Mouse (Mus musculus) kidney, adult 11 months (tissue): ENCODE results near the gene Cfap43.

Source experiments
- DNase-seq: peaks from one replicate; pipeline ENCODE4 v3.0.0; 2022

The Cfap43 gene

DNA sequence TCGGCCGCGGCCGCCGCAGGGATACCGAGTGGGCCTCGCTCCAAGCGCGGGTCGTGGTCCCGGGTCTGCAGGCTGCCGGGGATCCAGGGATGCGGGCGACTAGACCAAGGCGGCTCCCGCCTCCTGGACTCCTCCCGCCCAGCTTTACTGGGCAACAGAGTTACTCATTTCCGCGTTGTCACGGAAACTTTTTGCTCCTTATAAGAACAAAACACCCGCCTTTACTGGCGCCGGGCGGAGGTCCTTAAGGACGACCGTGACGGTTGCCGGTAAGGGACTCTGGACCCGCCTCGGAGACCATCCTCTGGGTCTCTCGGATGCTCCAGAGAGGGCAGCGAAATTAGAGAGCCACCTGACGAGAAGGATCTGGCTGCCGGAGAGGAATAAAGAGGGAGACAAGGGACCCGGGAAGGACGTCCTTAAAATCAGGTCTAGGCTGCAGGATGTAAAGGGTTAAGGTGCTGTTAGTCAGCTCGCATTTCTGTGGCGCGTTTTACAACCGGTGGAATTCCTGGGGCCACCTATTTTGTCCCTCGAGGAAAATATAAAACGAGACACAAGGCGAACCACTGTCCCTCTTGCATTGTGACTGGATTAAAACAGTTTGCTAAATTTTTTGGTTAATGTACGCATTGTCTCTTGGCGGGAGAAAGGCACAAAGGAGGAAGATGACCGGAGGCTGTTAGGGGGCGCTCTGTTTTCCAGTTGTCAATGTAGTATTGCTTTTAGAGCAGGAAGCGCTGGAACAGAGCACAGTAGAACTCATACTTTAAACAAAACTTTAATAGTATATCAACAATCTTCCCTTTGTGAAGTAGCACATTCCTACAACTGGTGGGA, at the start of gene Cfap43, which contains the start of gene Itprip:
TSS of gene Cfap43 (minus strand) at position 162 of the 840 bp plus-strand sequence.
TSS of gene Itprip (minus strand) at position 174 of the 840 bp plus-strand sequence.
- DNase-seq: peak; percentile 81

DNA sequence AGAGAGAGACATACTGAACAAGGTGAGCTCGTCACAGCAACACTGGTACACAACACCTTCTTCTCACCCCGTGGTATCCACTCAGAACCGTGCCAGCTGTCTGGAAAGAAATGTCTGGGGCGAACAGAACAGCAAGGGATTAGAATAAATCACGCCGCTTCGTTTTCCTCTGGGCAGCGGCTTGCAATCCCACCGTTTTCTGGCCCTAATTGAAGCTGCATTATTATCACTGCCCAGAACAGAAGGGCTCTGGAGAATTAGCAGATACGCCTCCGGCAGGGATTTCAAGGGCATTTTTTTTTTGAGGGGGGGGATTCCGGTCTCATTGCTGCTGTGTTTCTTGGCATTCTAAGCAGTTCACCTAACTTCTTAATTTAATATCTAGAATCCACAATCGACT, 39.1 kb upstream of the Cfap43 start:
- no peak for DNase-seq

DNA sequence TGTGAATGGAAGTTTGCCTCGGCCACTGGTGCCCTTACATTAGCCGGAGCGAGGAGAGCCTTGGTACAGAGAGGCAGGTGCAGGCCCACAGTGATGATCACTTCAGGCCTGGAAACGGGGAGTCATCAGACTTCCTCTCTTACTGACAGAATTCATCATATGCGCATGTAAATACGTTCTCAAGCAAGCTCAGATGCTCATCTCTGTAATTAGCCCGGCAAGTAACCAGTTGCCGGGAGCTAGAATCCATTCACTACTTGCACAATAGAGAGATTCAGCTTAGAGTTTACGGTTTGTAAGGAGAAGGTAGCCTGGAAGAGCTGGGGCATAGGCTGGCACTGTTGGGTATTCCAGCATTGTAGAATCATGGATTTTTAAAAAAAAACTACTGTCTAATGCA, 34.1 kb upstream of the Cfap43 start:
- DNase-seq: no peak

DNA sequence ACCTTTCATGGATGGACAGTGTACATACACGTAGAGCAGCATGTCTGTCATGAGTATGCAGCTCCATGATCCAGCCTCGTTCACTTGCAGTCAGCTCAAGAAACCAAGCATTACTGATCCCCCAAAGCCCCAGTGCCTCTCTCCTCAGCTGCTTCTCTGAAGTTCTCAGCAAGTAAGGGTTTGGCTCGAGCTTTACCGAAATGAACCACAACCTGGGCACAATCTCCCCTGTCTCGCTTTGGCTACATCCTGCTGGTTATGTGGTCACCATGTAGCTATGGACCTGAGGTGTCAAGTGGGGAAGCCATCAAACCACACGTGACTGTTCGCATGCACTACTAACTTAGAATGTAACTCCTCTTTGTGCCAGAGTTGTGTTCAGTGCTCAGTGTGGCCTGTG, 31.9 kb upstream of the Cfap43 start:
- no peak for DNase-seq

DNA sequence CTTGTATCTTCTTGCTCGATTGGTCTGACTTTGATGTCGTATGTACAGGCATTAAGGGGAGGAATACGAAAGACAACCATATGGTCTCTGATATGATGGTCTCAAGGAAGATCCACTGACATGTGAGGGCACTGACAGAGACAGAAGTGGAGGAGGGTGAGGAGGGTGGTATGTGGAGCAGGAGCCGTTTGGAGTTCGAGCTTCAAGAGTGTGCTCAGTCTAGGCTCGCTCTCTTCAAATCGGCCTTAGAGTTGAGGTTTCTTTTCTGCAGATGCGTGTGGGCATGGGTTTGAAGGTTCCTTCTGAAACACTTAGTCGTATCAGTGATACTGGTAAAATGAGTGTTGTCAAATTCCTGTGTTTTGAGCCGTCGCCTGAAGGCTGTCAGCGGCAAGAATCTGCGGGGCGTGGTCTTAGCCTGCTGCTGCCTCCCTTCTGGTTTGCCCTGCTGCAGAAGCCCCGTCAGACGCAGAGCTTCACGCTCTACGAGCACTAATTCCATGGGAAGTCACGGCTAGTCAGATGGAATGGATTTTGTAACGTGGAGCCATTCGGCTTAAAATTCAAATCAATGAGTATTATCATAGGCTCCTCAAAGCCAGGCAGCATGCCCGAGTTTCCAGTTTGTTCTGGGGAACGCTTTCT, 27.9 kb upstream of the Cfap43 start:
- DNase-seq: no peak

DNA sequence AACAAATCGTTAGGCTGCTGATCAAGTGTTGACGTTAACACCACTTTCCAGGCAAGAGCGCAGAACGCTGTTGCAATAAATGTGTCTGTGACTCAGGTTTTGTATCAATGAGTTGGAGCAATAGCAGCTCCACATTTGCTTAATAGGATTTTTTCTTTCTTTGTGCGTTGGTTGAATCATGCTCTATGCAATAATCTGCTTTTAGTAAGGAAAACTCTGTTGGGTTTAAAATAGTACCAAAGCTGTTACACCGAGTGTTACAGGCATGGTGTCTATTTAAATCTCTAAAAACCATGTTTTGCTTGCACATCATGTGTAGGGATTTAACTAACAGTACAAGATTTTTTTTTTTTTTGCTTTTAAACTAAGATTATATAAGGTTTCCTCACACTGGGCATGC, 20.3 kb upstream of the Cfap43 start:
- DNase-seq: no peak

DNA sequence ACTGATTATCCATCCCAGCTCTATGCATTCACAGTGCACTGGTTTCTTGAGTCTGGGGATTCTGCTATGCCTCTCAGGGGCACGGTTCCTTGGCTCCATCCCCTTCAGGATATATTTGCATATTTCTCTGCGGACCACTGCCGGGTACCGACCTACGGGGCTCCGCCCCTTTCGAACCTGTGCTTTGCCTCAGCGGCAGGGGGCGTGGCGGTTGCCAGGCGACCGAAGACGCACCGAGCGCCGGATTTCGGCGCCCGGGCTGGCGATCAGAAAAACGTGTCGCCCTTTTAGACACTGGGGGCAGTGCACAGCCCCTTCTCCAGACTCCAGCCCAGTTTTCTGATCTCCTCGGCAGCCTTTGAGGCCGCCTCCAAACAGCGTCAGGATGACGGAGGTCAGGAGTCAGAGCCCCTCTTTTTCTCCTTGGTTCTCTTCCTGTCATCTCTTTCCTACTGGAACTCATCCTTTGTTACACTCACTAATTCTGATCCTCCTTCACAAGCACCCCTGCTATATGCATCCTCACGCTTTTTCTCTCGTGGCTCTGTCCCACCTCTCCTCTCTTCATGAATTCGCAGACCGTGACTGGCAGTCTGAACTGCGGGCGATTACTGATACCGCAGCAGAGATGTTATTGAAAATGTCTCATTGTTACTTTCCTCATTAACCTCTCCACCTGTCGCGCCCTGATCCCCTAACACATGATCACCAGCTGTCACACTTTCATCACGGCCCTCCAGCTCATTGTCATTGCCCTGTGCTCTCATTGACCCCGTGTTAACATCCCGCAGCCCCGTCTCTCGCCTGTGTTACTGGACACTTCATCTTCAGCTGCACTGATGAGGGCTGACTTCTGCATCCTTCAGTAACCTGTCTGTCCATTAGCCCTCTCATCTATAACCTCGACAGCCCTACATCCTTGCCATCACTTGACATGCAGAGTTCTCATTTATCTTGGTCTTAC, 18.6 kb upstream of the Cfap43 start, which contains the start of gene Cfap58:
TSS of gene Cfap58 (plus strand) at position 233 of the 964 bp plus-strand sequence.
- peak; percentile 42 for DNase-seq

DNA sequence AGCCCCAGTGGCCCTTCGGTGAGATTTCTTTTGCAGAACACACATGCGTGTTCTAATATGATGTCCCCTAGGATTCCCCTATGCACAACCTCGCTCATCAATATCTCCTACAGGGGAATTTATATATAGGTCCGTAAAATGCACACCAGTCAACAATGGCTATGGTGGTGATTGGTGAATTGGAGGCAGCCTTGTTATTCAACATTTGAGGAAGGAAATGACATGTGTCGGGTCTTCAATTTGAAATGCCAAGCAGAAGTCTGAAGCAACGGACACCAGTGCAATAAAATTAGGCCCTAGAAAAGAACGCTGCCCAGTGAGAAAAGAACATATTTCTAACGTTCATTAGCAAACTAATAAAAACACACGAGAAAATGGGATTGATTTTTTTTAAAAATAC, 17.9 kb upstream of the Cfap43 start:
- DNase-seq: no peak

DNA sequence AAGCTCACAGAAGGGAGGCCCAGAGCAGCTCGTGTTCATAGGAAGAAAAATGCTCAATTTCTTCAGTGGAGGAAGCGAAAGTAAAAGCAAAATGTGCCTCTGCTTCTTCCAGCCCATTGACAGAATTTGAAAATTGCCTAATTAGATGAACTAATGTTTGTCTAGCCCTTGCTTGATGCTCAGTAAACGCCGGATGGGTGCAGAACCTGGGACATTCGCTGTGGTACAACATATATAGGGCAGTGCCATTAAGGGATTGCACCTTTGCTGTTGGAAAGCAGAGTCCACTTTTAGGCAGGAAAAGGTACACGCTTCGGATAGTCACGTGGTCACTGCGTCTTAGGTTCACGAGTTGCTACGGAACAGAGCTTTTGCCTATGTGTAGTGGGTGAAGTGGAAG, 17.4 kb upstream of the Cfap43 start:
- no peak for DNase-seq

DNA sequence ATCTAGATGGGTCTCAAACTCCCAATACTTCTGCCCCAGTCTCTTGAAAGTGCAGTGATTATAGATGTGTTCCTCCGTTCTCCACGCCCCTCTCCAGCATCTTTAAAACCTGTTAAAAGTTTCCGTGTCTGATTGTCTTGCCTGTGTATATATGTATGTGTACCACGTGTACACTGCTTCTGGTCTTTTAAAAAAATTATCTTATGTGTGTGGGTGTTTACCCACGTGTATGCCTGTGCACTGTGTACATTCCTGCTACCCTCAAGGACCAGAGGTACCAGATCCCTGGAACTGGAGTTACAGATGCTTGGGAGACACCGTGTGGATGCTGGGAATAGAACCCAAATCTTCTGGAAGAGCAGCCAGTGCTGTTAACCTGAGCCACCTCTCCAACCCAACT, 16.4 kb upstream of the Cfap43 start:
- DNase-seq: no peak

DNA sequence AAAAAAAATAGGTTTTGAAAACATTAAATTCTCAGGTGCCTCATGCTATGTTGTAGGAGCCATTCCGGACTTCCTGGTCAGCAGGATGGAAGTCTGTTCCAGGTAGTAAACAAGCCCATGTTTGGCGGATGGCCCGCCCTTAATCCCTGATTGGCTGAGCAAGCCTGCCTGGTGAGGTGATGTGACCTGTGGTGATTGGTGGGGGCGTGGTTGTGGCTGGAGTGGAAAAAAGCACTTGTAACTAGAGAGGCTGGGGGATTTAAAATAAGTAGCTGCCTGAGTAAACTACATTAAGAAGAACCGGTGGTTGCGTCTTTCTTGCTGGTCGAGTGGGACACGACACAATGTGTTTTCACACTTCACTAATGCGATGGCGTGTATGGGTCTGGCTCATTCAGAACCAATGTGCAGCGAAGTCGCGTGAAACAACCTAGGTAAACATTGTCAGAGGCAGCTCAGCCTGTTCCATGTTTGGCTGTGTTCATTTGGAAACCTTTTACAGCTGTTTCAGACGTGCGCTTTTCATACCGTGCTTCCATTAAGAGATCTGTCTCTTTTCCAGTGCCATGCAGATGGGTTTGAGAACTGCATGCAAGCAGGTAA, 15.7 kb upstream of the Cfap43 start:
- DNase-seq: peak; percentile 62

DNA sequence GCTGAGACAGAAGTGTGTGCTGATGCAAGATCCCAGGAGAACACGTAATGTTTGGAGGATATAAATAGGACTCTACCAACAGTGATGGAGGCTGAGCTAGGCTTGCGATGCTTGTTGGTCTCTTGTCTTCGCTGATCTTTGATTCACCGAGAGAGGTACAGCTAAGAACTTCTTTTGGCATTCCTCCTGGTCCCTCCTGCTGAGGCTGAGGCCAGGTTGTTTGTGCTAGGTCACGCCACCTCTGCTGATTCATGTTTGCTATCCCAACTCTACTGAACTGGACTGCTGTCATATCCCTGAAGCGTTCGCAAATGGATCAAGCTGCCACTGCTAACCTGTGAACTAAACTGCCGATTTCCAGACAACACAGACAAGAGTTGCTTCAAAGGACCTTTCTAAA, 15.1 kb upstream of the Cfap43 start:
- no peak for DNase-seq

DNA sequence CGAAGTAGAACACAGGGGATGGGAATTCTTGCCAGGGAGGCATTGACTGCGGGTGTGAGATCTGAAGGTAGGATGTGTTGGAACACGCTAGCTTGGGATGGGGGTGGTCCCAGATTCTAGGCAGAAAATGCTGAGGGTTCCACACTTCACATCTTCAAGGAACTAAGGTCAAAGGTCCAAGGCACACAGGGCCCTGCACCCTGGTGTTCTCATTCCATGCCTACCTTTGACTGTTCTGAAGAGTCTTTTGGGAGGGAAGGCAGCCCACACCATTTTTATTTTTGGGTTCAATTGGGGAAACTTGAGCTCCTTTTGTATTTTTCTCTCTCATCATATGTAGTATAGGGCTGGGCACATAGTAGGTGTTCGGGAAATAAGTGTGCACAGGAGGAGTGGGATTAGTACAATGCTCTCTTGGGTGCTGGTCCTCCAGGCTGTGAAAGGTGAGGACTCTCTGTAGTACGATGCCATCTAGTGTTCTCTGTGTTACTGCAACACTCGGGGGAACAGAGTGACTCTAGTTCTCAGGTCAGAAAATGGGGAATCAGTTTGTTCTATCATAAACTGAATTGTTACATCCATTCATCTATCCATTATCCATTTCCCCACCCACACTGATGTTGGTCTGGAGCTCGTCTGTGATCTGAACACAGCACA, 13.0 kb upstream of the Cfap43 start:
- no peak for DNase-seq

DNA sequence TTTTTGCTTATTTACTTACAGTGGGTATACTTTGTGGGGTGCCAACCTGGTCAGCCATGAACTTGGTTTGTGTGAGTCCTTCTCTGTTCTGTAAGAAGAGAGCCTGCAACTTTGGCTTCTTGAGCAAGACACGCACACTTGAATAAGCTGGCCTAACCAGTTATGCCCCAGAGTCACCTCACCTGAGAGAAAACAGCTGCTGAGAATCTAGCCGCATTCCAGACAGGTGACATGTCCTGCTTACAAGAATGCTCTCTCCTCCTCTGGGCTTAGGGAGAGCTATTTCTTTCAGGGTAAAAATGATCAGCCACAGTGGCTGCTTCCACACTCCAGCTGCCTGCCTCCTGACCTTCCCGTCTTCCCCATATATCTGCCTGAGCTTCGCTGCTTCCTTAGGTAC, 10.0 kb upstream of the Cfap43 start:
- DNase-seq: no peak

DNA sequence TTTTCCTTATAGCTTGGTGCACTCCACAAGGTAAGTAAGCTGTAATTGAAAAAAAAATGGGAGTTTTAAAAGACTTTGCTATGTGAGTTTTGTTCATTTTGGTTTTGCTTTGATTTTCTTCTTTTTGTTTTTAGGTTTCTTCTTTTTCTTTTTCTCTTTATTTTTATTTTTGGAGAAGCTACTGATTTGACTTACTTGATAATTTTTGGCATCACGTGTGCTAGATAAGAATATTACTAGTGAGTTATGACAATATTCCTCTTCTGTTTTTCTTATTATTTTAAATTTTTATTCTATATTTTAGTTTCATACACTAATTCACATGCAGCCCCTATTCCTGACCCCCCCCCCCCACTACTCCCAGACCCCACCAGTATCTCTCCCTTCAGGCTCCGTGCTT, 7.9 kb upstream of the Cfap43 start:
- DNase-seq: no peak

DNA sequence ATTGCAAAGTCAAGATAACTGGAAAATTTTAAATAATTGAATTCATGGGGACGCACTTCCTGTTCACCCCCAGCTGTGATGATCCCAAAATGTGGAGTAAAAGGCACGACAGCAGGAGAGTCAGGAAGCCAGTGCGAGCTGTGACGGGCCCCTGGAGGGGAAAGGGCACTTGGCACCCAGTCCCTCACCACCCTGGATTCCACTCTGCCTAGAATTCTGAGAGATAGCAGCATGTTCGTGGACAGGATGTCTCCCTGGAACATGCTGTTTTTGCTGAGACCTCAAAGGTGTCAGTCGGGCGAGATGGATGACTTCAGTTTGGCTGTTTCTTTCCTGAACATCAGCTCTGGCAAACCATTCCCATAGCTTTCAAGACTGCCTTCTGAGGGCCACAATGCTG, 6.7 kb upstream of the Cfap43 start:
- DNase-seq: peak; percentile 68

DNA sequence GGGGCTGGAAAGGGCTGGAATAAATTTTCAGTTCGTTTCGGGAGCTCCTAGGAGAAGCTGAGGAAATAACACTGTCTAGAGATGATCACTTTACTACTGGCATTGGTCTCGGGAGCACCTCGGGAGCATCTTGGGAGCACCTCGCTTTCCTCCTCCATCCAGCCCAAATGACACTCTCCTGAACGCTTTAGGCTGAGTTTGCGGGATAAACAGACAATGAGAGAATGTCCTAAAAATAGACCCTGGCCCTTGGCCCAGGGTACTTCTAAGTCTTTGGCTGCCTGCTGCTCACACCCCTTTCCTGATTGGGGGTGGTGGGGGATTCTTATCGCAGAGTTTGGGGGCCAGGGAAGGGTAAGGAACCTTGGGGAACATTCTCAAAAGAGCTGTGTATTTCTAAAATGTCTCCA, 884 bp upstream of the Cfap43 start:
- peak; percentile 42 for DNase-seq

DNA sequence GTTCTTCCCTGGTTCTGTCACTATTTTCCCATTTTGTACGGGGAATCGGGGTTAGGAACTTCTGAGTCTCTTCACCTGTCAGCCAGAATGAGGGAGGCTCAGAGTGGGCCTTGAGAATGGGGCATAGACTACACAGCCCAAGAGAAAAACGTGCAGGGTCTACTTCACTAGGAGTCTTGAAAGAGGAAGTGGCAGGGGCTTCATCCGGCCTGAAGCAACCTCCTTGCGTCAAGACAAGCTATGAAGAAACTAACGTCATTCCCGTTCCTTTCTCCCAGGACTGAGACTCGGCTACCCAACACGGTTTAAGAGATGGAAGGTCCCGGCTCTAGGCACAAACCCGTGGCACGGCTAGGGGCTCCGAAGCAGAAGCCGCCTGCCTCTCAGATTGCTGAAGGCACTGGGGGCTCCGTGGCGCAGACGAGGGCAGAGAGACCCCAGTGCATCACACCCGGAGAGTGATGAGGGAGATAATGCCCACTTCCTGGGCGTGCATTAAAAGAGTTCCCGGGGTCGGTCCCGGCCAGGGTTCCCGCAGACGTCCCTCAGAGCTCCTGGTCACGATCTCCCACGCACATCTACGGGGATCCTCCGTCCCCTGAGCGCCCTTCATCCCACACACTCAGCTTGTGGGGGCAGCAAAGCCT, 509 bp downstream of the Cfap43 start:
- no peak for DNase-seq

DNA sequence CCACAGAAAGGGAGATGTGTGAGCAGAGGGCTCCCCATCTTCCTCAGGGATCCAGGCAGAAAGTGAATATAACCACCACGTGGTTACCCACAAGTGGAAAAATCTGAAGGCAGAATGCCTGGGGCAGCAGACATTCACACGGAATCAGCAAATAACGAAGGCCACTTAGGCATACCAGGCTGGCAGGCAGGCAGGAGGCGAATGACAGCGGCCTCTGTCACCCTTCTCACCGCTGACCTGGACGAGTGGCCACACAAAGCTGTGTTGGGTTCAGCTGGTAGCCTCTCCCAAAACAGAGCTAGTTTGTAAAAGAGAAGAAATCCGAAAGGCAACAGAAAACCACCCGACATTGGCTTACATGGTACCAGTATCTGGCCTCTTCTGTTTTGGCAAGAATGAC, 1.1 kb downstream of the Cfap43 start:
- DNase-seq: no peak

DNA sequence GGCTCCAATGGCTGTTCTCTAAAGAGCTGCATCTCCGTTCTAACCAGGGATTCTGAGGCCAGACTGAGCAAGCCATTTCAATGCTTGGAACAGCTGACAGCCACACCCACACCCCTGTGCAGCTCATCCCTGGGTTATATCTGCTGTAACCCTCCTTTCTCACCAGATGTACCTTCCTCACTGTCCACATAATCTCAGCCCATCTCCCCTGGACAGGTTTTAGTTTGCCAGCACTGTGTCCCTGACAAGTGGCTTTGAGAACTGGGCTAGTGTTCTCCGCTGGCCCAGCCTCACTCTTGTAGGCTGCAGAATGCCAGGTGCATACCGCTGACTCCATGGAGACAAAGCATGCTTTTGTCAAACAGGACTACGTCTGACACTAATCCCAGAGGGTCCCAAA, 1.7 kb downstream of the Cfap43 start:
- DNase-seq: no peak

DNA sequence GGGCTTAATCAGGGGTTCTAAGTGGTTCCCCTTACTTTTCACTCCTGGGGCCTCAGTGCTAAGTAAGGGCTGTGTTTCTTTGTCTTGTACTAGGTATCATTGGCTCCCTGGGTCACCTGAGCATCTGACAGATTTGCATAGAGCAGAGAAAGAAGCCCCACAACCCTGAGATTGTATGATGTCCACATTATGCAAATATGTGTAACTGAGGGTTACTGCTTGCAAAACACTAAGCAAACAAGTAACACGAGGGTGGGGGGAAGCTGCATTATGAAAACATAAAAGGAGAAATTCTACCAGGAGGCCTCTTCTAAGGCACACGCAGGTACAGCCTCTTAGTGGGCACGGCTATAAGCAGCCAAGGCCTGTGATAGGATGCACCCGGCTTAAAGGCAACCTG, 3.8 kb downstream of the Cfap43 start:
- no peak for DNase-seq

DNA sequence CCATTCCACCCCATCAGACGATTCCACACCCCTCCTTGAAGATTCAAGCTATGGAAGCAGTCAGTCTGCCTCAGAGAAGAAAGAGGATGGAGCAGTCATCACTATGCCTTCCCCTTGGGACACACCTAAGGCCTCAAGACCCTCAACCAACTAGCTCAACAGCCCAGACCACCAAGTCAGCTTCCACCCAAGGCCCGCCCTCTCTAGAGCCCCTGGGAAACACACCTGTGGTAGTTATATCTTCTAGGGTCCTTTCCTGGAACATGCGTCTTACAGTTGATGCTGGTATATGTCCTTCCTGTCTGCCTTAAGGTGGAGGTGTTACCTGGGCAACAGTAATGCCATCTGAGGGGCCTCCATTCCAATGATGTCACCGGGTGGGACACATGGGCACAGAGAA, 4.9 kb downstream of the Cfap43 start:
- DNase-seq: no peak
